Mouse (Mus musculus) midbrain, embryonic 13.5 days (tissue): ENCODE measurements around the gene Bfar. TPM values are rescaled to one million over a fixed set of nuclear protein-coding genes. Genes with fewer than 3 reads are reported as not detected.

Experiments
- ATAC-seq: fragments of 200-750 bp; cut with Nextera tagmentation; 2 replicates; pipeline ENCODE4 v1.8.0; 2017; ENCODE audit warnings: mild to moderate bottlenecking, moderate TSS enrichment, moderate library complexity
- H3K27ac ChIP-seq: fragments of 300-500 bp; sonication (generic); 2 replicates; pipeline ENCODE4 v1.5.1; 2015; ENCODE audit warnings: inconsistent platforms, mild to moderate bottlenecking, moderate library complexity
- H3K27me3 ChIP-seq: fragments of 300-500 bp; sonication (generic); 2 replicates; pipeline ENCODE4 v1.6.1; 2015; ENCODE audit warnings: mild to moderate bottlenecking, inconsistent platforms
- H3K36me3 ChIP-seq: fragments of 300-500 bp; sonication (generic); 2 replicates; pipeline ENCODE4 v1.6.1; 2015; ENCODE audit warnings: mild to moderate bottlenecking, inconsistent platforms
- H3K4me1 ChIP-seq: fragments of 300-500 bp; sonication (generic); replicated peaks from 2 replicates; pipeline ENCODE4 v1.6.1; 2015; ENCODE audit warnings: inconsistent platforms
- H3K4me2 ChIP-seq: fragments of 300-500 bp; sonication (generic); replicated peaks from 2 replicates; pipeline ENCODE4 v1.6.1; 2015; ENCODE audit warnings: moderate library complexity, mild to moderate bottlenecking, inconsistent platforms
- H3K4me3 ChIP-seq: fragments of 300-500 bp; sonication (generic); replicated peaks from 2 replicates; pipeline ENCODE4 v1.5.1; 2015; ENCODE audit warnings: mild to moderate bottlenecking, inconsistent platforms
- H3K9ac ChIP-seq: fragments of 300-500 bp; sonication (generic); replicated peaks from 2 replicates; pipeline ENCODE4 v1.6.1; 2015; ENCODE audit warnings: mild to moderate bottlenecking, inconsistent platforms
- H3K9me3 ChIP-seq: fragments of 300-500 bp; sonication (generic); 2 replicates; pipeline ENCODE4 v1.6.1; 2016; ENCODE audit warnings: mild to moderate bottlenecking, inconsistent platforms
- WGBS: fragments of 180-500 bp; shearing (Covaris S2); methylation state at CpG from one replicate; pipeline ENCODE4 v1.1.7; 2015; 5-methylcytosine and 5-hydroxymethylcytosine counted together
- polyA plus RNA-seq: library from polyadenylated mRNA; unstranded; fragments of >200 nt; fragmentation: Nextera tagmentation; extraction: Ambion mirVana; gene quantifications from 2 replicates; pipeline ENCODE4 v1.2.1, GENCODE M21; 2015

The Bfar gene
- polyA plus RNA-seq, 1 experiment from 2014 or later: 54.5 TPM

DNA sequence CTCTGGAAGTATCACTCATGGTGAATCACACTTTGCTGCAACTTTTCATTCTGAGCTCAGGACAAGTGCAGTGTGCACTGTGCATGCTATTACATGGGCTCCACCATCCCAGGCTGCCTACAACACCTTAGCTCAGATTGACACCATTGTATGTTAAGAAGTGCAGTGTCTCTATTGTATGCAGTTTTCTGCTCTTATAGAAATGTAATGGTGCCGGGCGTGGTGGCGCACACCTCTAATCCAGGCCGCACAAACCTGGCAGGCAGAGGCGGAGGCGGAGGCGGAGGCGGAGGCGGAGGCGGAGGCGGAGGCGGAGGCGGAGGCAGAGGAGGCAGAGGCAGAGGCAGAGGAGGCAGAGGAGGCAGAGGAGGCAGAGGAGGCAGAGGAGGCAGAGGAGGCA lies 79.0 kb downstream of the Bfar start:
- Histone ChIP-seq H3K36me3 (no peaks in the 10 kb centered on the region), H3K9ac (no peak overlapping the region), H3K27me3 (no peaks in the 10 kb centered on the region), H3K4me1 (peaks cover 4% of the 10 kb centered on the region; the same call in 1 of the 2 replicates), H3K9me3 (no peaks in the 10 kb centered on the region), H3K4me2 (no peak overlapping the region), H3K4me3 (no peak overlapping the region), H3K27ac (no peak overlapping the region)
- ATAC-seq: no peak
- 92% methylated on average over 13 of the region's 13 CpGs for WGBS

Other genes starting within 250 kb of the Bfar start
- 37.7 and 39.9 TPM in 2 replicates for gene Parn, start 3.7 kb upstream of the Bfar start, polyA plus RNA-seq
- 8.9 and 9.0 TPM in 2 replicates for gene 3110001I22Rik, start 71 bp downstream of the Bfar start, polyA plus RNA-seq
- gene Pla2g10, start 59.1 kb downstream of the Bfar start, polyA plus RNA-seq: 0.21 and 0.47 TPM in 2 replicates
- gene Rrn3, start 108.8 kb downstream of the Bfar start, polyA plus RNA-seq: 123 and 130 TPM in 2 replicates
- gene Ntan1, start 147.0 kb downstream of the Bfar start, polyA plus RNA-seq: 217 and 231 TPM in 2 replicates
- gene Pdxdc1, start 231.3 kb downstream of the Bfar start, polyA plus RNA-seq: 66.3 and 68.7 TPM in 2 replicates
- 9.3 and 11.7 TPM in 2 replicates for gene Mpv17l, start 231.3 kb downstream of the Bfar start, polyA plus RNA-seq